Mouse (Mus musculus) midbrain, embryonic 12.5 days (tissue): ENCODE data around the gene Runx1. TPM values are rescaled to one million over a fixed set of nuclear protein-coding genes. Genes with fewer than 3 reads are reported as not detected.

Experiments
- ATAC-seq: fragments of 200-750 bp; cut with Nextera tagmentation; 2 replicates; pipeline ENCODE4 v1.8.0; 2017; ENCODE audit warnings: low read depth, moderate TSS enrichment, moderate library complexity; ENCODE audit not compliant: low FRiP score
- H3K27ac ChIP-seq: fragments of 300-500 bp; sonication (generic); replicated peaks from 2 replicates; pipeline ENCODE4 v1.5.1; 2016; ENCODE audit warnings: mild to moderate bottlenecking
- H3K27me3 ChIP-seq: fragments of 300-500 bp; sonication (generic); 2 replicates; pipeline ENCODE4 v1.6.1; 2016; ENCODE audit warnings: mild to moderate bottlenecking
- H3K36me3 ChIP-seq: fragments of 300-500 bp; sonication (generic); 2 replicates; pipeline ENCODE4 v1.6.1; 2016
- H3K4me1 ChIP-seq: fragments of 300-500 bp; sonication (generic); 2 replicates; pipeline ENCODE4 v1.6.1; 2016
- H3K4me2 ChIP-seq: fragments of 300-500 bp; sonication (generic); replicated peaks from 2 replicates; pipeline ENCODE4 v1.6.1; 2016; ENCODE audit warnings: mild to moderate bottlenecking, moderate library complexity
- H3K4me3 ChIP-seq: fragments of 300-500 bp; sonication (generic); 2 replicates; pipeline ENCODE4 v1.5.1; 2016; ENCODE audit warnings: mild to moderate bottlenecking
- H3K9ac ChIP-seq: fragments of 300-500 bp; sonication (generic); replicated peaks from 2 replicates; pipeline ENCODE4 v1.6.1; 2016; ENCODE audit warnings: mild to moderate bottlenecking, moderate library complexity
- H3K9me3 ChIP-seq: fragments of 300-500 bp; sonication (generic); 2 replicates; pipeline ENCODE4 v1.6.1; 2016; ENCODE audit warnings: mild to moderate bottlenecking
- WGBS: fragments of 180-500 bp; shearing (Covaris S2); methylation state at CpG from one replicate; pipeline ENCODE4 v1.1.7; 2016; 5-methylcytosine and 5-hydroxymethylcytosine counted together
- polyA plus RNA-seq: library from polyadenylated mRNA; unstranded; fragments of >200 nt; fragmentation: Nextera tagmentation; extraction: Ambion mirVana; gene quantifications from 2 replicates; pipeline ENCODE4 v1.2.1, GENCODE M21; 2016

Runx1 gene
- polyA plus RNA-seq, 1 experiment from 2014 or later: 3.6 TPM

DNA sequence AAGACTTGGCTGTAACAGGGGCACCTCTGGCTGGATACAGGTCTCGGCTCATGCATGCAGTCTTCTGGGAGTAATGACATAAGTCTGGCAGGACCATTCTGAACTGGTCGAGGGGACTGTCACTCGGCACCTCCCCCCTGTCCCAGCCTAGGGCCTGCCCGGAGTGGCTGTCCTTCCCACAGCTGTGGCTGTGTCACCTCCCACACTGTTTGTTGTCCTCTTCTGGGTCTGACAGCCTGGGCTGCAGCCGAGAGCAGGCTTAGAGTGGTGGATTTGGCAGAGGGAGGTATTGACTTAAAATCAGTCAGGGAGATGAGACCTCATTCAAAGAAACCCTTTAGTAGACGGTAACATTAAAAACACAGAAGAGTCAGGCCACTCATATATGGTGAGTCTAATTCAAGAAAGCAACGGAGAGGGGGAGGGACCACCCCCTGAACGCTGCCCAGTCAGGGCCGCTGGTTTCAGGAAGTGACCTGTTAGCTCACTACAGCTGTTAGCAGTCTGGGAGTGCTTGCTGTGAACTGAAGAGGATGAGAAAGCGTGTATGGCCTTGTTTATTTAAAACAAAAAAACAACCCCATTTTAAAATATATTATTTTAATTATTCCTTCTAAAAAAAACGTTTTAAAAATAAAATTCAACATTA, 193.7 kb downstream of the Runx1 start:
- H3K4me3 ChIP-seq: no peak overlapping the region
- 0 out of 2 replicates have a peak overlapping the region, but pooled peaks have one; percentile 9 for H3K4me2 ChIP-seq
- no peak for ATAC-seq
- no peaks in the 10 kb centered on the region for H3K36me3 ChIP-seq
- no peaks in the 10 kb centered on the region for H3K9me3 ChIP-seq
- H3K27ac ChIP-seq: no peak overlapping the region
- peaks cover 17% of the 10 kb centered on the region for H3K4me1 ChIP-seq
- no peak overlapping the region for H3K9ac ChIP-seq
- WGBS: 23% methylated on average over 11 of the region's 11 CpGs
- peaks cover 7% of the 10 kb centered on the region; the same call in 1 of the 2 replicates for H3K27me3 ChIP-seq

DNA sequence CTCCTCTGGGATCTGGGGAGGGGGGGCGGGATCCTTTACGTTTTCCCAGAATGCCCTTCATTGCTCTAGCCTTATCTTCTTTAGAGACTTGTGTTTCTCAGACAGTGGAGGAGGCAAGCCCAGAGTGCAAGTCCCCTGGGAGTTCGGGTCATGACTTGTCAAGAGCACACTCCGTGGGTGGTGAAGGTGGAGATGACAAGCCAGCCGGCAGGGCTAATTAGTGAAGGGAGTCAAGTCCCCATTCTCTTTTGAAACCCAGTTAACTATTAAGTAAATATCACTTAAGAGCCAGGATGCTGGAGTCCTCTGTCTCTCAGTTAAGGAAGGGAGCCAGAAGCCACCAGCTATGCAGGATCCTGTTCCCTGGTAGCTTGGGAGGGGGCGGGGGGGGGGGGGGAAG, 194.3 kb downstream of the Runx1 start:
- 33% methylated on average over 6 of the region's 6 CpGs for WGBS
- no peak overlapping the region for H3K4me2 ChIP-seq
- no peaks in the 10 kb centered on the region for H3K9me3 ChIP-seq
- H3K4me3 ChIP-seq: no peak overlapping the region
- peaks cover 20% of the 10 kb centered on the region for H3K4me1 ChIP-seq
- no peak overlapping the region for H3K27ac ChIP-seq
- no peak overlapping the region for H3K9ac ChIP-seq
- no peak for ATAC-seq
- H3K27me3 ChIP-seq: peaks cover 8% of the 10 kb centered on the region; the same call in 1 of the 2 replicates
- H3K36me3 ChIP-seq: no peaks in the 10 kb centered on the region

DNA sequence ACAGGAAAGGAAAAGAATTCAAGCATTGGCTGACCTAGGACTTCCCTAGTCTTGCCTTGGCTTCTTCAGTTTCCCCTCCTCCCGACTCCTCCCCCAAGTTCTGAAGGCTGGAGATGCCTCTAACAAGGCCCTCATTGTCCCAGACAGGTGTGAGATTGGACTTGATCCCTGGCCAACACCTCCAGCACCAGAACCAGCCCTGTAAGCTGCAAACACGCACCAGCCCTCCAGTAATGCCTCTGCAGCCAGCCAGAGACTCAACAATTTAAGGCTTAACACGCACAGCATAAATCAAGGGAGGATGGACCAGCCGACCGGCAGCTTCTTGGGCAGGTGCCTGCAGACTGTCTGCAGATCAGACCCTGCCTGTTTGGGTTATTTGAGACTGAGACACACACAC, 195.0 kb downstream of the Runx1 start:
- Histone ChIP-seq H3K9me3 (no peaks in the 10 kb centered on the region), H3K4me3 (no peak overlapping the region), H3K4me1 (peaks cover 20% of the 10 kb centered on the region), H3K36me3 (no peaks in the 10 kb centered on the region), H3K9ac (no peak overlapping the region), H3K27ac (no peak overlapping the region), H3K27me3 (peaks cover 11% of the 10 kb centered on the region; the same call in 1 of the 2 replicates), H3K4me2 (no peak overlapping the region)
- WGBS: 81% methylated on average over 5 of the region's 5 CpGs
- no peak for ATAC-seq

DNA sequence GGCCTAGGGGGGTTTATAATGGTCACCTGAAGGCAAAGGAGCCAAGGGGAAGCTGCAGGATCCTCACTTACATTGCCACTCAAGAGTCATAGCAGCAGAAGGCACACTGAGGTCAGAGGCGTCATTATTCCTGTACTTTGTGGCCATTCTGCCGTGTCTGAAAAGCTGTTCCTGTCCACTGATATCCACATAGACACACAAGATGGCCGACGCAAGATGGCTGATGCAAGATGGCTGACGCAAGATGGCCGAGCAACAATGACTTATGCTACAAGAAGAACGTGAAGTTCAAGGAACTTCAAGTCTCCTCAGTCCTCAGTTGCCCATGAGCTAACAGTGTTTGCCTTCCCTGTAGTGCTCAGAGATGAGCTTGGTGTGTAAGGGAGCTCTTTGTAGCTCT, 196.1 kb downstream of the Runx1 start:
- H3K27me3 ChIP-seq: peaks cover 11% of the 10 kb centered on the region; the same call in 1 of the 2 replicates
- no peaks in the 10 kb centered on the region for H3K36me3 ChIP-seq
- no peak for ATAC-seq
- H3K4me3 ChIP-seq: no peak overlapping the region
- no peak overlapping the region for H3K4me2 ChIP-seq
- no peak overlapping the region for H3K27ac ChIP-seq
- H3K4me1 ChIP-seq: peaks cover 20% of the 10 kb centered on the region
- H3K9me3 ChIP-seq: no peaks in the 10 kb centered on the region
- no peak overlapping the region for H3K9ac ChIP-seq
- WGBS: 96% methylated on average over 7 of the region's 7 CpGs

DNA sequence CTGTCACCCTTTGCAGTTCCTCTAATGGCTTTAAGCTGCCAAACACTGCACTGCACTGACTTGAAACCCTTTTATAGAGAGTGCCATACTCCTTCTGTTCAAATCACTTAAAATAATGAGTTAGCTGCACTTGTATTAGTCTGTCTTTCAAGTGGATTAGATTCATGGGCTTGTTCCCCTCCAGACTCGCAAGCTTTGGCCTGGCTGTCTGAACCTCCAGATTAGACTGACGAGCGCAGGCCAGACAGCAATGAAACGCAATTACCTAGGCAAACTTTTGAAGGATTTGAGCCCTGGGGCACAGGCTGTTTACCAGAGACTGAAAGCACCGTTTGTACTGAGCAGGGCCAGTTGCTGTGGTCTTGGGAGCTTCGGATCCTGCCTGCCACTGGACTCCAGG, 198.7 kb downstream of the Runx1 start:
- Histone ChIP-seq H3K27me3 (peaks cover 22% of the 10 kb centered on the region), H3K9ac (no peak overlapping the region), H3K36me3 (no peaks in the 10 kb centered on the region), H3K4me2 (no peak overlapping the region), H3K4me3 (no peak overlapping the region), H3K4me1 (peaks cover 19% of the 10 kb centered on the region), H3K27ac (0 out of 2 replicates have a peak overlapping the region, but pooled peaks have one; percentile 27), H3K9me3 (no peaks in the 10 kb centered on the region)
- ATAC-seq: no peak
- WGBS: 29% methylated on average over 6 of the region's 6 CpGs

DNA sequence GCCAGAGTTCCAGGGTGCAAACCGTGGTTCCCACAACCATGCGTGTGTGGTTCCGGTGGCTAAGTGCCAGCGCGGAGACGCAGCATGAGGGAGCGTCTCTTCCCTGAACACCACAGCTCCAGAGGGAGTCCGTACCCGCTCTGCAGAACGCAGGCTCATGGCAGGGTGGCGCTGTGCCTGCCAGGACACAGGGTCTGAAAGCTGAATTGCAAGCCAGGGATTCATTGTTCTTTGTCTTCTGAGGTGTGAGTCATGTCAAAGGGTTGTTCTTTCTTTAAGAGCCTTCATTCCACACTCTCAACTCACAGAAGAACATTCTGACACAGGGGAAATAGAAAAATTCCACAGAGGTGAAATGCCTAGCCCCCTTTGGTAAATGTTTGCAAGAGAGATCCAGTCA, 202.0 kb downstream of the Runx1 start:
- peaks cover 22% of the 10 kb centered on the region for H3K27me3 ChIP-seq

DNA sequence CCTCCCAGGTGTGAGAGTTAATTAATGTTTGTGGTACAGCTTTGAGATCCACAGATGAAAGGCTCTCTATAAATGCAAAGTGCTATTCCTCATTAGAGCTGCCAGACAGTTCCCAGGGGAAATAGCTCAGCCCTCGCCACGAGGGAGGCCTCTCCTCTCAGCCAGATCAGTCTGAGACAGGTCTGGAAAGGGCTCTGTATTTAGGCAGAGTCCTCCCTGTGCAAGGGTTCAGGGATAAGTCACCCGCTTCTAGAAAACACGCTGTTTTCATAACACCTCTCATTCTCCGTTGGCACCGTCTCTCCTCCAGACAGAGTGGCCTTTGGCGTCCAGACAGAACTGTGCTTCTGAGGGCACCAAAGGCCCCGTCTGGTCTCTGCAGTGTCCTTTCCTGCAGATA, 204.1 kb downstream of the Runx1 start:
- H3K4me2 ChIP-seq: no peak overlapping the region
- H3K36me3 ChIP-seq: no peaks in the 10 kb centered on the region
- H3K27ac ChIP-seq: no peak overlapping the region
- WGBS: 72% methylated on average over 8 of the region's 8 CpGs
- H3K4me1 ChIP-seq: no peaks in the 10 kb centered on the region
- no peak overlapping the region for H3K9ac ChIP-seq
- no peak for ATAC-seq
- H3K4me3 ChIP-seq: no peak overlapping the region
- H3K9me3 ChIP-seq: peaks cover 7% of the 10 kb centered on the region; the same call in 1 of the 2 replicates
- peaks cover 22% of the 10 kb centered on the region for H3K27me3 ChIP-seq

More for the DNA sequence above, 202.0 kb downstream of the Runx1 start:
- H3K9ac ChIP-seq: no peak overlapping the region
- ATAC-seq: no peak
- H3K4me3 ChIP-seq: no peak overlapping the region
- no peak overlapping the region for H3K27ac ChIP-seq
- no peaks in the 10 kb centered on the region for H3K36me3 ChIP-seq
- no peak overlapping the region for H3K4me2 ChIP-seq
- WGBS: 81% methylated on average over 11 of the region's 11 CpGs
- H3K9me3 ChIP-seq: no peaks in the 10 kb centered on the region
- peaks cover 13% of the 10 kb centered on the region for H3K4me1 ChIP-seq

DNA sequence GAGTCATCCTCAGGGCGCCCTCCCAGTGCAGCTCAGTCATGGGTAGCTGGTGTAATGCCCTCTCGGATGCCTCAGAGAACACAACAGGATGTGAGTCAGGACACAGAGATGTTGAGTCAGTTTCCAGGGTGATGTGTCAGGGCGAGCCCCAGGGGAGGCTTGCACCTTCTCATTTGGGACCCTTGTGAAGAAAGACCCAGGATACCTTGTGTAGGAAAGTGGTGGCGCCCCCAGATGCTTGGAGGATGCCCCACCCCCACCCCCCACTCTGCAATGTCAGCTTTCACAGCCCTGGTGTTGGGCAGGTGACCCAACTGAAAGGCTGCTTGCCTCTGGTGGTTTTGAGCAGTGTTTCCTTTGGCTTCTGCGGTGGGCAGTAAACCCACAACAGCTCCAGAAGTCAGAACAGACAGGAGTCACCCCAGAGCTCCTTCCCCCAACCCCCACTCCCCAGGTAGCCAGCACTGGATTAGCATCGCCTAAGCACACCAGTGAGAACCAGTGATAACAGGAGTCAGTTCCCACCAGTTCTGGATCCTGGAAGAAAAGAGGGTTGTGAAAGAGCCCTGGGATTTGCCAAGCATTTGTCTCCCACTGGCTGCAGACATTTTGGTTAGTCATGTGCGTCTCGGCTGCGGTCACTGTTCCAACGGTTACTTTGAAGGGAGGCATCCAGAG, 205.0 kb downstream of the Runx1 start:
- Histone ChIP-seq H3K4me3 (no peak overlapping the region), H3K27ac (no peak overlapping the region), H3K4me1 (no peaks in the 10 kb centered on the region), H3K36me3 (no peaks in the 10 kb centered on the region), H3K27me3 (peaks cover 18% of the 10 kb centered on the region), H3K9ac (no peak overlapping the region), H3K9me3 (peaks cover 7% of the 10 kb centered on the region; the same call in 1 of the 2 replicates), H3K4me2 (no peak overlapping the region)
- 57% methylated on average over 10 of the region's 10 CpGs for WGBS
- ATAC-seq: no peak

DNA sequence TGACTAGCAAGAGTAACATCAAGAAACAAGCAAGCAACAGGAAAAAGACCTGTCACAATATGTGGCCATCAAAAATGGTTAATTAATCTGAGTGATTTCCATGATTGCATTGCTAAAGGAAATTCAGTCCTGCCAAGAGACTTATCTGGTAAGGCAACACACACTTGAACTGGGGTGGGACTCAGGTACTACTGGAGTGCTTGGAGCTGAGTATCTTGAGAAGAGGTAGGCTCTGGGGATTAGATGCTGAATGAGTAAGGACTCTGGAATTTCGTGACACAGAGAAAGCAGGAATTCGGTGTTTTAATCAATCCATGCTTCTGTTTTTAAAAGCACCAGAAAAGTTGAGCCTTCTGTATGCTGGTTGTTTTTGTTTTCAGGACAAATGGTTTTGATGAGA, 209.1 kb downstream of the Runx1 start:
- Histone ChIP-seq H3K27ac (no peak overlapping the region), H3K4me2 (no peak overlapping the region), H3K9me3 (peaks cover 7% of the 10 kb centered on the region; the same call in 1 of the 2 replicates), H3K4me1 (0 out of 2 replicates have a peak, but pooled peaks cover 5% of the 10 kb centered on the region), H3K4me3 (no peak overlapping the region), H3K27me3 (peaks cover 14% of the 10 kb centered on the region), H3K9ac (no peak overlapping the region), H3K36me3 (no peaks in the 10 kb centered on the region)
- 88% methylated on average over 2 of the region's 2 CpGs for WGBS
- ATAC-seq: no peak

DNA sequence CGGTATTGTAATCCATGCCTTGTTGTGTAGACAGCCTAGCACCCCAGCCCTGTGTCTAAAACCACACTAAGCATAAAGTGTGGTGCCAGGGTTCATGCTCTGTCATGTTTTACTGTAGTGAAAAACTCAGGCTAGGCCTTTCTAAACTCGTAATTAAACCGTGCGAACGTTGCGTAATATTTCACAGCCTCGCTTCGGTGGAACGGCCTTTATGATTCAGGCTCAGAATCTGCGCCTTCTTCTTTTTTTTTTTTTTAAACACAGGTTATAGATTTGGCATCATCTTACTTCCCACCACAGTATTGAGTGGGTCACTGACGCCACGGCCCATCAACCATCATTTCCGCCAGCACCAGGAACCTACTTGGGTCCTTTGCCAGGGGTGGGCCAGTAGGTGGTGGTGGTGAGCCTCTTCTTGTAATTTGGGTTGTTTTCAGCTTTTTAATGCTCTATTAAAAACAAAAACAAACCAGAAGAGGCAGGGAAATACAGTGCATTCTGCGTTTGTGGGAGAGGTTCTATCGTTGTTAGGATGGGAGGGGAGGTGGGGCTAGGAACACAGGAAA, 210.6 kb downstream of the Runx1 start:
- no peak for ATAC-seq
- H3K27me3 ChIP-seq: peaks cover 23% of the 10 kb centered on the region
- H3K36me3 ChIP-seq: no peaks in the 10 kb centered on the region
- WGBS: 91% methylated on average over 15 of the region's 15 CpGs
- peaks cover 7% of the 10 kb centered on the region; the same call in 1 of the 2 replicates for H3K9me3 ChIP-seq
- H3K9ac ChIP-seq: no peak overlapping the region
- H3K4me2 ChIP-seq: no peak overlapping the region
- H3K4me1 ChIP-seq: peaks cover 9% of the 10 kb centered on the region; the same call in 1 of the 2 replicates
- H3K27ac ChIP-seq: no peak overlapping the region
- H3K4me3 ChIP-seq: no peak overlapping the region

DNA sequence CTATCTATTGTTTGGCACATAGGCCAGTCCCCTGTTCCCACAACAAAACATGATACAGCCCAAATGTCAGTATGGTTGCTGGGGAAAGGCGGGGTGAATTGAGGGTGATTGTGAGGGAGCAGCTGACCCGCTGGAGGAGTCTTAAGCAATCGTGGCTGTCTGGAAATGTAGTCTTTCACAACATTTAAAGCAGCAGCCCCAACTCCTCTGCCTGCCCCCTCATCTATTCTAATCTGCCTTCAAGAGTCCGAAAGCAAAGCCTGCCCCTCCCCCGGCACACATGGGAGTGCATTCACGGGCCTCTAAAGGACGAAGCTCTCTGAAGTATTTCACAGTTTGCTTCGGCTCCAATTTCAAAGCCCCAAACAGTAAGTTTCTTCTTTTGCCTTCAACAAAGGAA, 213.4 kb downstream of the Runx1 start:
- no peak overlapping the region for H3K9ac ChIP-seq
- H3K9me3 ChIP-seq: peaks cover 3% of the 10 kb centered on the region; the same call in 1 of the 2 replicates
- peaks cover 35% of the 10 kb centered on the region for H3K27me3 ChIP-seq
- no peak for ATAC-seq
- no peak overlapping the region for H3K4me3 ChIP-seq
- H3K4me2 ChIP-seq: no peak overlapping the region
- H3K27ac ChIP-seq: no peak overlapping the region
- 32% methylated on average over 8 of the region's 8 CpGs for WGBS
- H3K4me1 ChIP-seq: peaks cover 32% of the 10 kb centered on the region
- no peaks in the 10 kb centered on the region for H3K36me3 ChIP-seq

DNA sequence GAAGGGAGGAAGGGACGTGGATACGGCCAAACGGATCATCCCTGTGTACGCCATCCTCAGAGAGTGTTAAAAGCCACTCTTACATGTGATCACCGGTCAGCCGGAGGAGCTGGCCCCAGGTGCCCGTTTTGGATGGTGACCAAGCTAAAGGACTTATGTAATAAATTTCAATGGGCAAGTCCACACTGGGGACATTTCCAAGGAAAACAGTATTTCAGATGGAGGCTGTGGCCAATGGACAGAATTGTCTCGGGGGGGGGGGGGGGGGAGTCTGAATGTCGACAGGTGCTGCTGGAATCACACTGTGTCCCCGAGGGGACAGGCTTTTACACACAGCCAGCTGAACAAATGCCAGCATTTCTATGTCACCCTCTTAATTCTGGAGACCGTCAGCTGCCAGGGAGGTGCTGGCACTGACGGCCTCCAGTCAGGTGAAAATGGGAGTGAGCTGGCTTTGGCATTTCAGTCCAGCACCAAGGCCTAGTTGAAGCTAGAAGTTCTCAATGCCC, 214.3 kb downstream of the Runx1 start:
- H3K27me3 ChIP-seq: peaks cover 41% of the 10 kb centered on the region
- H3K4me3 ChIP-seq: no peak overlapping the region
- H3K4me1 ChIP-seq: peaks cover 32% of the 10 kb centered on the region
- H3K27ac ChIP-seq: no peak overlapping the region
- 86% methylated on average over 12 of the region's 12 CpGs for WGBS
- no peak overlapping the region for H3K4me2 ChIP-seq
- H3K9me3 ChIP-seq: no peaks in the 10 kb centered on the region
- no peaks in the 10 kb centered on the region for H3K36me3 ChIP-seq
- H3K9ac ChIP-seq: no peak overlapping the region
- ATAC-seq: no peak
